Mouse (Mus musculus): Measurements from ENCODE around the gene Epb41l2.

- TF ChIP-seq POLR2A (IDR thresholded peaks at IDR 0.05; ENCODE audit: extremely low read depth, insufficient read depth, low read length): no peak
- no peak for TF ChIP-seq CTCF (IDR thresholded peaks at IDR 0.05; ENCODE audit: low read depth, low read length)
These were observed 47.1 kb downstream of the Epb41l2 start for GRCm38 (mm10) chr10:25406695-25407094.
